Mouse (Mus musculus) forebrain, embryonic 16.5 days (tissue): ENCODE data around the gene Snapc5. TPM values are rescaled to one million over a fixed set of nuclear protein-coding genes. Genes with fewer than 3 reads are reported as not detected.
"Not testable (repeated sequence)": the region's sequence is repeated elsewhere in the genome, so short reads cannot be mapped to it uniquely, and the experiment has no call there.

Experiments
- ATAC-seq: fragments of 200-750 bp; cut with Nextera tagmentation; 2 replicates; pipeline ENCODE4 v1.8.0; 2017; ENCODE audit warnings: mild to moderate bottlenecking, moderate library complexity
- H3K27ac ChIP-seq: fragments of 300-500 bp; sonication (generic); 2 replicates; pipeline ENCODE4 v1.5.1; 2014; ENCODE audit warnings: low read length, control low read depth
- H3K27me3 ChIP-seq: fragments of 300-500 bp; sonication (generic); replicated peaks from 2 replicates; pipeline ENCODE4 v1.6.1; 2014; ENCODE audit warnings: low read length; ENCODE audit not compliant: control insufficient read depth, insufficient read depth
- H3K36me3 ChIP-seq: fragments of 300-500 bp; sonication (generic); 2 replicates; pipeline ENCODE4 v1.6.1; 2014; ENCODE audit not compliant: control insufficient read depth, insufficient read depth
- H3K4me1 ChIP-seq: fragments of 300-500 bp; sonication (generic); replicated peaks from 2 replicates; pipeline ENCODE4 v1.6.1; 2014; ENCODE audit warnings: low read length; ENCODE audit not compliant: control insufficient read depth, insufficient read depth
- H3K4me2 ChIP-seq: fragments of 300-500 bp; sonication (generic); 2 replicates; pipeline ENCODE4 v1.6.1; 2014; ENCODE audit warnings: mild to moderate bottlenecking, low read length, control low read depth
- H3K4me3 ChIP-seq: fragments of 300-500 bp; sonication (generic); replicated peaks from 2 replicates; pipeline ENCODE4 v1.5.1; 2014; ENCODE audit warnings: mild to moderate bottlenecking, low read length, control low read depth
- H3K9ac ChIP-seq: fragments of 300-500 bp; sonication (generic); replicated peaks from 2 replicates; pipeline ENCODE4 v1.6.1; 2014; ENCODE audit warnings: low read depth, low read length, control low read depth
- H3K9me3 ChIP-seq: fragments of 300-500 bp; sonication (generic); 2 replicates; pipeline ENCODE4 v1.6.1; 2016; ENCODE audit warnings: low read length; ENCODE audit not compliant: control insufficient read depth
- WGBS: fragments of 180-500 bp; shearing (Covaris S2); extraction: QIAGEN DNeasy Blood & Tissue Kit; methylation state at CpG from one replicate; pipeline ENCODE4 v1.1.7; 2014; 5-methylcytosine and 5-hydroxymethylcytosine counted together
- polyA plus RNA-seq: library from polyadenylated mRNA; unstranded; fragments of >200 nt; fragmentation: Nextera tagmentation; extraction: Ambion mirVana; gene quantifications from 2 replicates; pipeline ENCODE4 v1.2.1, GENCODE M21; 2015

Snapc5 gene
- polyA plus RNA-seq, 1 experiment from 2014 or later, result 35.3 TPM

- H3K4me1 ChIP-seq, result peaks cover 21% of the 10 kb centered on the region
- peak overlapping the region; percentile 82 for H3K9ac ChIP-seq
- under 1% methylated on average over 16 of the region's 16 CpGs for WGBS
- H3K9me3 ChIP-seq, result no peaks in the 10 kb centered on the region
- no peaks in the 10 kb centered on the region for H3K27me3 ChIP-seq
- H3K4me3 ChIP-seq, result peak overlapping the region; percentile 93
- H3K4me2 ChIP-seq, result peak overlapping the region; percentile 98
- H3K36me3 ChIP-seq, result peaks cover 26% of the 10 kb centered on the region
- H3K27ac ChIP-seq, result peak overlapping the region; percentile 72
- ATAC-seq, result no peak
Observed at GRCm38 (mm10) chr9:64173666-64174220, 5.3 kb upstream of the Snapc5 start.

GRCm38 (mm10) chr9:64174341-64174740, 4.7 kb upstream of the Snapc5 start:
- Histone ChIP-seq H3K4me3 (peak overlapping the region; percentile 93), H3K4me2 (peak overlapping the region; percentile 98)
- no peak for ATAC-seq

GRCm38 (mm10) chr9:64174766-64175165, 4.3 kb upstream of the Snapc5 start:
- no peak overlapping the region for H3K27ac ChIP-seq
- peaks cover 26% of the 10 kb centered on the region for H3K4me1 ChIP-seq
- H3K36me3 ChIP-seq, result peaks cover 26% of the 10 kb centered on the region
- H3K4me2 ChIP-seq, result peak overlapping the region; percentile 30
- ATAC-seq, result no peak
- no peak overlapping the region for H3K9ac ChIP-seq
- H3K27me3 ChIP-seq, result no peaks in the 10 kb centered on the region
- H3K4me3 ChIP-seq, result no peak overlapping the region
- 70% methylated on average over 8 of the region's 8 CpGs for WGBS
- H3K9me3 ChIP-seq, result no peaks in the 10 kb centered on the region

More at GRCm38 (mm10) chr9:64174341-64174740, 4.7 kb upstream of the Snapc5 start:
- no peaks in the 10 kb centered on the region for H3K9me3 ChIP-seq
- H3K27me3 ChIP-seq, result no peaks in the 10 kb centered on the region
- peak overlapping the region; percentile 82; the same call in 1 of the 2 replicates for H3K9ac ChIP-seq
- peaks cover 23% of the 10 kb centered on the region for H3K4me1 ChIP-seq
- H3K27ac ChIP-seq, result no peak overlapping the region
- H3K36me3 ChIP-seq, result peaks cover 26% of the 10 kb centered on the region

- Histone ChIP-seq H3K4me1 (peaks cover 31% of the 10 kb centered on the region), H3K9ac (no peak overlapping the region), H3K9me3 (no peaks in the 10 kb centered on the region), H3K4me2 (no peak overlapping the region), H3K27me3 (no peaks in the 10 kb centered on the region), H3K27ac (no peak overlapping the region), H3K36me3 (peaks cover 26% of the 10 kb centered on the region), H3K4me3 (no peak overlapping the region)
- no peak for ATAC-seq
- 57% methylated on average over 11 of the region's 11 CpGs for WGBS
Observed at GRCm38 (mm10) chr9:64175378-64175777, 3.7 kb upstream of the Snapc5 start.

GRCm38 (mm10) chr9:64178610-64178973, 482 bp upstream of the Snapc5 start:
- 0 out of 2 replicates have a peak, but pooled peaks have one; percentile 42 for ATAC-seq
- peak overlapping the region; percentile 67 for H3K4me3 ChIP-seq
- H3K4me1 ChIP-seq, result peaks cover 26% of the 10 kb centered on the region
- H3K27ac ChIP-seq, result peak overlapping the region; percentile 85
- peak overlapping the region; percentile 52 for H3K4me2 ChIP-seq
- WGBS, result 48% methylated on average over 3 of the region's 3 CpGs
- H3K9ac ChIP-seq, result no peak overlapping the region
- H3K9me3 ChIP-seq, result no peaks in the 10 kb centered on the region
- peaks cover 34% of the 10 kb centered on the region for H3K36me3 ChIP-seq
- H3K27me3 ChIP-seq, result no peaks in the 10 kb centered on the region

- not testable (repeated sequence) for H3K4me3 ChIP-seq, H3K27ac ChIP-seq, H3K27me3 ChIP-seq, H3K4me2 ChIP-seq, H3K9me3 ChIP-seq, H3K9ac ChIP-seq, ATAC-seq
- Histone ChIP-seq H3K36me3 (peaks cover 13% of the 10 kb centered on the region), H3K4me1 (peaks cover 12% of the 10 kb centered on the region)
- 92% methylated on average over 5 of the region's 5 CpGs for WGBS
Observed at GRCm38 (mm10) chr9:64183295-64183694, 4.2 kb downstream of the Snapc5 start.

GRCm38 (mm10) chr9:64184166-64184840, 5.2 kb downstream of the Snapc5 start:
- ATAC-seq, result no peak

GRCm38 (mm10) chr9:64193879-64194278, 14.8 kb downstream of the Snapc5 start:
- H3K27me3 ChIP-seq, result no peaks in the 10 kb centered on the region
- no peak overlapping the region for H3K9ac ChIP-seq
- no peak overlapping the region for H3K4me3 ChIP-seq
- no peaks in the 10 kb centered on the region for H3K36me3 ChIP-seq
- no peak for ATAC-seq
- no peak overlapping the region for H3K27ac ChIP-seq
- H3K9me3 ChIP-seq, result no peaks in the 10 kb centered on the region
- H3K4me1 ChIP-seq, result no peaks in the 10 kb centered on the region
- 100% methylated on average over 1 of the region's 1 CpGs for WGBS
- H3K4me2 ChIP-seq, result no peak overlapping the region

More at GRCm38 (mm10) chr9:64184166-64184840, 5.2 kb downstream of the Snapc5 start:
- WGBS, result 92% methylated on average over 5 of the region's 5 CpGs
- Histone ChIP-seq H3K27me3 (no peaks in the 10 kb centered on the region), H3K4me1 (peaks cover 8% of the 10 kb centered on the region), H3K4me3 (no peak overlapping the region), H3K9me3 (no peaks in the 10 kb centered on the region), H3K36me3 (peaks cover 12% of the 10 kb centered on the region), H3K4me2 (no peak overlapping the region), H3K9ac (no peak overlapping the region), H3K27ac (no peak overlapping the region)

- Histone ChIP-seq H3K4me3 (no peak overlapping the region), H3K27ac (no peak overlapping the region), H3K36me3 (no peaks in the 10 kb centered on the region), H3K9ac (no peak overlapping the region), H3K9me3 (no peaks in the 10 kb centered on the region), H3K4me1 (no peaks in the 10 kb centered on the region), H3K27me3 (no peaks in the 10 kb centered on the region), H3K4me2 (no peak overlapping the region)
- WGBS, result 73% methylated on average over 4 of the region's 4 CpGs
- ATAC-seq, result no peak
Observed at GRCm38 (mm10) chr9:64195554-64195953, 16.5 kb downstream of the Snapc5 start.
